Mouse (Mus musculus) liver, adult 2 months (tissue): ENCODE data around the gene Cln5. TPM values are rescaled to one million over a fixed set of nuclear protein-coding genes. Genes with fewer than 3 reads are reported as not detected.

Experiments
- DNase-seq: peaks from one replicate; pipeline ENCODE4 v3.0.0-alpha.2; 2011; ENCODE audit warnings: low read depth, low spot score; ENCODE audit errors: extremely low read depth
- H3K27ac ChIP-seq: fragments of 200-500 bp; replicated peaks from 2 replicates; pipeline ENCODE4 v1.5.1; 2012; ENCODE audit warnings: low read depth, mild to moderate bottlenecking, control low read depth, inconsistent platforms, low read length; ENCODE audit not compliant: insufficient read depth
- H3K27me3 ChIP-seq: fragments of 200-500 bp; 2 replicates; pipeline ENCODE4 v1.6.1; 2012; ENCODE audit warnings: mild to moderate bottlenecking, moderate library complexity, low read length, inconsistent platforms; ENCODE audit not compliant: control insufficient read depth, insufficient read depth
- H3K36me3 ChIP-seq: fragments of 200-500 bp; 2 replicates; pipeline ENCODE4 v1.6.1; 2012; ENCODE audit warnings: low read length, inconsistent platforms; ENCODE audit not compliant: control insufficient read depth, insufficient read depth
- H3K4me1 ChIP-seq: fragments of 200-500 bp; 2 replicates; pipeline ENCODE4 v1.6.1; 2011; ENCODE audit warnings: low read length; ENCODE audit not compliant: control insufficient read depth, insufficient read depth
- H3K4me3 ChIP-seq: fragments of 200-500 bp; 2 replicates; pipeline ENCODE4 v1.5.1; 2011; ENCODE audit warnings: low read depth, mild to moderate bottlenecking, control low read depth, low read length, moderate library complexity; ENCODE audit not compliant: insufficient read depth
- H3K79me2 ChIP-seq: fragments of 200-500 bp; 2 replicates; pipeline ENCODE4 v1.6.1; 2012; ENCODE audit warnings: inconsistent platforms, mild to moderate bottlenecking, low read length, moderate library complexity; ENCODE audit not compliant: control insufficient read depth, insufficient read depth
- H3K9ac ChIP-seq: fragments of 200-500 bp; 2 replicates; pipeline ENCODE4 v1.6.1; 2012; ENCODE audit warnings: low read depth, mild to moderate bottlenecking, control low read depth, inconsistent platforms, low read length
- CTCF ChIP-seq: fragments of 200-500 bp; IDR thresholded peaks from 2 replicates; pipeline ENCODE4 v1.5.1; 2011; ENCODE audit warnings: low read depth, low read length, control low read depth
- POLR2A ChIP-seq: fragments of 200-500 bp; IDR thresholded peaks from 2 replicates; pipeline ENCODE4 v1.6.1; 2011; ENCODE audit warnings: low read length, control low read depth; ENCODE audit not compliant: insufficient read depth; ENCODE audit errors: extremely low read depth
- whole genome bisulfite sequencing: fragments of 180-500 bp; shearing (Covaris S2); methylation state at CpG from one replicate; pipeline ENCODE4 v1.1.7; 2018; 5-methylcytosine and 5-hydroxymethylcytosine counted together
- polyA plus RNA-seq: library from polyadenylated mRNA; depleted of rRNA; stranded (reverse); fragments of >200 nt; gene quantifications from 2 replicates; pipeline ENCODE4 v1.2.3, GENCODE M21; 2012
- total RNA-seq: library from RNA; depleted of rRNA; stranded (reverse); fragments of >200 nt; gene quantifications from 2 replicates; pipeline ENCODE4 v1.2.3, GENCODE M21; 2014

The Cln5 gene
- total and polyA plus RNA-seq, 2 experiments: 17.2 to 30.3 TPM

- no peak for DNase-seq
- H3K27me3 ChIP-seq: no peaks in the 10 kb centered on the region
- TF ChIP-seq CTCF (no peak), POLR2A (no peak)
- peaks cover 21% of the 10 kb centered on the region for H3K36me3 ChIP-seq
- peaks cover 2% of the 10 kb centered on the region; the same call in 1 of the 2 replicates for H3K79me2 ChIP-seq
- peaks cover 13% of the 10 kb centered on the region for H3K4me1 ChIP-seq
- H3K9ac ChIP-seq: no peak overlapping the region
- WGBS: 90% methylated on average over 7 of the region's 7 CpGs
- H3K4me3 ChIP-seq: no peak overlapping the region
- no peak overlapping the region for H3K27ac ChIP-seq
These were observed 5.2 kb downstream of the Cln5 start for GRCm38 (mm10) chr14:103075166-103075565.

GRCm38 (mm10) chr14:103077272-103078005 is 7.4 kb downstream of the Cln5 start:
- no peak for TF ChIP-seq CTCF
- no peak for TF ChIP-seq POLR2A
- no peaks in the 10 kb centered on the region for H3K79me2 ChIP-seq
- 76% methylated on average over 9 of the region's 9 CpGs for WGBS
- peaks cover 10% of the 10 kb centered on the region for H3K4me1 ChIP-seq
- no peaks in the 10 kb centered on the region for H3K27me3 ChIP-seq
- H3K36me3 ChIP-seq: peaks cover 25% of the 10 kb centered on the region
- no peak overlapping the region for H3K27ac ChIP-seq
- H3K9ac ChIP-seq: no peak overlapping the region
- H3K4me3 ChIP-seq: no peak overlapping the region
- DNase-seq: peak; percentile 73

GRCm38 (mm10) chr14:103078006-103078912 is 8.2 kb downstream of the Cln5 start:
- no peak overlapping the region for H3K4me3 ChIP-seq
- peaks cover 14% of the 10 kb centered on the region for H3K4me1 ChIP-seq
- H3K27ac ChIP-seq: peak overlapping the region; percentile 56
- TF ChIP-seq CTCF: no peak
- TF ChIP-seq POLR2A: no peak
- peaks cover 28% of the 10 kb centered on the region for H3K36me3 ChIP-seq
- peak; percentile 89 for DNase-seq
- H3K27me3 ChIP-seq: no peaks in the 10 kb centered on the region
- WGBS: 50% methylated on average over 16 of the region's 16 CpGs
- no peaks in the 10 kb centered on the region for H3K79me2 ChIP-seq
- H3K9ac ChIP-seq: no peak overlapping the region; the same call in 1 of the 2 replicates

- Histone ChIP-seq H3K27me3 (no peaks in the 10 kb centered on the region), H3K9ac (no peak overlapping the region), H3K4me3 (no peak overlapping the region), H3K4me1 (peaks cover 14% of the 10 kb centered on the region), H3K36me3 (peaks cover 22% of the 10 kb centered on the region), H3K27ac (no peak overlapping the region), H3K79me2 (no peaks in the 10 kb centered on the region)
- TF ChIP-seq CTCF (no peak), POLR2A (no peak)
- WGBS: 81% methylated on average over 9 of the region's 9 CpGs
- DNase-seq: no peak
These were observed 9.4 kb downstream of the Cln5 start for GRCm38 (mm10) chr14:103079209-103079977.

- Histone ChIP-seq H3K27me3 (no peaks in the 10 kb centered on the region), H3K9ac (no peak overlapping the region), H3K4me1 (peaks cover 4% of the 10 kb centered on the region; the same call in 1 of the 2 replicates), H3K27ac (no peak overlapping the region), H3K36me3 (peaks cover 39% of the 10 kb centered on the region), H3K4me3 (no peak overlapping the region), H3K79me2 (peaks cover 11% of the 10 kb centered on the region; the same call in 1 of the 2 replicates)
- 69% methylated on average over 1 of the region's 1 CpGs for WGBS
- TF ChIP-seq POLR2A (no peak), CTCF (no peak)
- no peak for DNase-seq
These were observed 16.0 kb downstream of the Cln5 start for GRCm38 (mm10) chr14:103085840-103086533.
